Mouse (Mus musculus): ENCODE results near the gene Mitd1.

DNA sequence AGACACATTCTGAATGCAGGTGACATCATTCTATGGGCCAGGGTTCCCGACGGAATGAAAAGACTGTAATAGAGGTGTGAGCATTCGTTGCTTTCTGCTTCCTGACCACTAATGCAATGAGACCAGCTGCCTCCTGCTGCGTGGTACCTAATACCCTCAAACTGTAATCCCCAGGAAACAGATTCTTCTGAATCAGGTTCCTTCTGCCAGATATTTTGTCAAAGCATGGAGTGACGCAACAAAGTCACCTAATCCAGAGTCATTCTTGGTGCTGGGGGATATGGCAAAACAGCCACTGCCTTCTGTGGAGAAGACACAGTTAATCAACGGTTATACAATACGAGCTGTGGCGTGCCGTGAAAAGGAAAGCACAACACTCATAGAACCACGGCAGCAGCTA is 21.6 kb downstream of the Mitd1 start:
- TF ChIP-seq TAL1 (IDR thresholded peaks at IDR 0.05; ENCODE audit: low read length) (no peak), GATA1 (IDR thresholded peaks at IDR 0.05; ENCODE audit: low read length) (no peak)

Measured in erythroblast, embryonic 14.5 days (primary cell).